Mouse (Mus musculus) spleen, postnatal 14 days (tissue): ENCODE measurements around the gene Haus4.

ENCODE experiments used
- DNase-seq, 2 experiments: peaks; one replicate each; pipeline ENCODE4 v3.0.0; 2021 to 2022; ENCODE audit warnings: low spot score in 2 of 2

Haus4 gene

DNA sequence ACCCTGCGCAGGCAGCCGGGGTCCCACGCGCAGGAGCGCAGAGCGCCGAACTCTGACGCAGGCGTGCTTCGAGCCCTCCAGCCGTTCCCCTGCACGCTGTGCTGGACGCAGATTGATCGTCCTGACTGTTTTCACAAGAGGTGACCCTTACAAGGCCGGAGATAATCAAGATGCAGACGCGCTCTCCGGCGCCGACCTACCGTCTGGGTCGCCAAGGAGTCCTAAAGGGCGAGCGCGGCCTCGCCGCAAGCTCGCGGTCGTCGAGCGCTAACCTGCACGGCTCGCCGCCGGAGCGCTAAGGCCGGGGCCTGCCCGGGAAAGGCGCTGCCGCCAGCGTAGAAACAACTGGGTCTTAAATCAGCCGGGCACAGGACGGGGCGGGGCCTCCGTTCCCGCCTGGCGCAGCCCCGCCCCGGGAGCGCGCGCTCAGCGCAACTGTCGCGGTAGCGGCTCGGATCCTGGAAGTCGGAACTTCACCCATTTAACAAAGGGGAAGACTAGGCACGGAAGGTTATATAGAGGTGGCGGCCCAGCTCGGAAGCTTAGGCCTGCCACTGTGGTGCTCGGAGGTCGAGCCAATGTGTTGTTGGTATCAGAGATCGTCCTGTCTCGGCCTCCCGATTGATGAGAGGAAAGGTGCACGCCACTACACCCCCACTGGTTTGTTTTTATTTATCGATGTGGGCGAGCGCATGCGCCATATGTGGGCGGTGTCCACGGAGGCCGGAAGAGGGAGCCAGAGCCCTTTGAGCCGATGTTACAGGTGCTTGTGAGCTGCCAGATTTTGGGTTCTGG, at the start of gene Haus4:
Gene Haus4 (minus strand): TSS at position 642 of the 795 bp plus-strand sequence.
- DNase-seq = peak; percentile 72 to 75

DNA sequence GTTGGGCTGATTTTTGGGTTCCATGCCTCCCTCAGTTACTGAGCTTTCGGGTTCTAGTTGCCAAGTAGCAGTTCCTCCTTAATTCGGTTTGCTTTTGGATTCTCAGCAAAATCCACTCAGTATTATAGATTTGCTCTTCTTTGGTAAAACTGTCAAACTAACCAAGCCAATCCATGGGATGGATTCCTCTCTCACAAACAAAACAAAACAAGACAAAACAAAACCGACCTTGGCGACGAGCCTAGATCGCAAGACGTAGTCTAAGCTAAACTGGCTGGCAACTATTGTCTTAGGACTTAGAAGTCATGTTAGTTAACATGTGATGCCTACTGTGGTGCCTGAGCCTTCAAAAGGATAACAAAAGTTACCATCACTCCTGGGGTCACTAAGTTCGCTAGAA, 49.3 kb upstream of the Haus4 start:
- no peak for DNase-seq

- peak; percentile 90 to 92 for DNase-seq
These were observed 48.7 kb upstream of the Haus4 start for GRCm38 (mm10) chr14:54603038-54603654.

DNA sequence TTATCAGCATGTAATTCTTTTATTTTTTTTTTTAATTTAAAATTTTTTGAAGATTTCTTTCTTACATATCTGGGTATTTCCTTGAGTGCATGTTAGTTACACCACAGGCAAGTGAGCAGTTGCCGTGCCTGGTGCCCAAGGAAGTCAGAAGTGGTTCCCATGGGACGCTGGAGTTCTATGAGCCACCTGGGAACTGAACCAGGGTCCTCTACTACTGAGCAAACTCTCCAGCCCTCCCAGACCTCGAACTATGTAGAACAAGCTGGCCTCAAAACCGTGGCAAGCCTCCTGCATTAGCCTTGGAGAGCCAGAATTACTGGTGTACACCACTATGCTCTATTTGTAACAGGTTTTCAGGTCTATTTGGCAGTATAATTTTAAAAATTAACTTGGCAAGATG, 48.2 kb upstream of the Haus4 start:
- peak in 1 of 2 experiments; percentile 11 for DNase-seq

DNA sequence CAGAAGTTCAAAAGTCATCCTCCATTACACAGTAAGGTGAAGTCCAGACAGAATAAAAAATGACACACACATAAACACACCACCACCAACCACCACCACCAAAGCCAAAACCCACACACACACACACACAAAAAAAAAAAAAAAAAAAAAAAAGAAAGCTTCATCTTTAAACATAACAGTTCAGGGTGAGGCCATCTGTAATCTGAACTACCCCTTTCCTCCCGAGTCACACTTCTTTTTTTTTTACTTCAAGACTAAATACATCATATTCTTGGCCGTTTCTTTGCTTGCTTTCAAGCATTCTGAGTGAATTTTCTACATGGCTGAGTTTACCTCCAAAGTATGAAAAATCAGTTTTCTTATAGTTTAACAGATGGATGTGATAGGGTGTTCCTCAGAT, 47.2 kb upstream of the Haus4 start:
- no peak for DNase-seq

DNA sequence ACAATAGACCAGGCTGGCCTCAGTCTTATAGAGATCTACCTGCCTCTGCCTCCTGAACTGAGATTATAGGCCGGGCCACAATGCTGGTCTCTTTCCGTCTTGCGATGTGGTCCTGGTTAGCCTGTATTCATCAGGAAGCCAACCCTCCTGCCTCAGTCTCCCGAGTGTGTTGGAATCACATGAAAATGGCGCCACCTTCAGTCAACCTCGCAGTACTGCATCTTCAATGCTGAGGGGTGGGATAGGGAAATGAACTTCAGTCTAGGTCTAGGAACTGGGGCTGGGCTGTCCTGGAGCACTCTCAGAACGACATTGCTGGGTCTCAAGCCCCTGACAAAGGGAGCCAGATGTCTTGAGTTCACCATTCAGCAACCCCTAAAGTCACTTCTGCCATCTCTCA, 42.7 kb upstream of the Haus4 start:
- no peak for DNase-seq

- no peak for DNase-seq
These were observed 40.4 kb upstream of the Haus4 start for GRCm38 (mm10) chr14:54594631-54595414.

GRCm38 (mm10) chr14:54594055-54594454, 39.6 kb upstream of the Haus4 start:
- DNase-seq = no peak

GRCm38 (mm10) chr14:54592319-54592934, 38.0 kb upstream of the Haus4 start:
- no peak for DNase-seq

DNA sequence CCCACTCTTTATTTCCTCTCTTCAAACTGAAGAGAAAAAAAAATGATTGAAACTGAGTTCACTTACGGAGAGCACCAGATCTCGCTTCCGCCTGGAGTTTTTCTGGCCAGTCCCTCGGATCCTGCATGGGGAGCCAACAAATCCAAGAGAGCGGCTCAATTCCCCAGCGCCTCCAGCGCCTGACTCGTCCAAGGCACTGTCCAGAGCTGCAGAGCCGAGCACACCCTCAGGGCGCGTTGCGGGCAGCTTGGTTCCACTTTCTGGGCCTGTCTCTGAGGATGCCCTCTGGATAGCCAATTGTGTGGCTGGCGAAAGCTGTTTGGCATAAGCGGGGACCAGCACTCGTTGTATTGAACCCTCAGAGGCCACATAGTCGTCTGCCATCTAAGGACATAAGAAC, 36.6 kb upstream of the Haus4 start:
- DNase-seq = no peak

DNA sequence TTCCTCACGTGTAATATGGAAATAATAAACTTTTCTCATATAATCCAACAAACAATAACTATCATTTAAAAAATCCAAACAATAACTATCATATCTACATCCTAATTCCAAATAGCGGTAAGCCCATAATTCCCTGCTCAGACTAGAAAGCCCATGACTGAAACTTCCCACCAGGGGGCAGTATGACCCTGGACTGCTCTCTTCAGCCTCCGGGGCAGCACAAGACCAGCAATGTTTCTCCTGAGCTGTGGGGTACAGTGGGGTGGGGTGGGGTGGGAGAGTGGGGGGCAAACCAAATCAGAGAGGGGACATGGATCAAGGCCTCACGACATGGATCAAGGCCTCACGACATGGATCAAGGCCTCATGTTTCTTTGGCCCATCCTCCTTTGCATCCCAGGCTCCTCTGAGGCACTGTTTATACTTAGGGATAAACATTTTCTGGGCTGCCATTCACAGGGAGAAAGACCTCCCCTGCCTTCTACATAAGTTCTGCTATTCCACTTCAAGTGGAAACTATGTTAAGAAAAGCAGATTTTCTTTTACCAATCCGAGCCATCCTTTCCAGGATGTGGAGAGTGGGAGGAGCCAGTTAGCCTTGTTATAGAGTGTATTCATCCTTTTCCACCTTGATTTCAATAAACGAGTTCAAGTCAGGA, 29.4 kb upstream of the Haus4 start:
- DNase-seq = peak in 1 of 2 experiments; percentile 50

DNA sequence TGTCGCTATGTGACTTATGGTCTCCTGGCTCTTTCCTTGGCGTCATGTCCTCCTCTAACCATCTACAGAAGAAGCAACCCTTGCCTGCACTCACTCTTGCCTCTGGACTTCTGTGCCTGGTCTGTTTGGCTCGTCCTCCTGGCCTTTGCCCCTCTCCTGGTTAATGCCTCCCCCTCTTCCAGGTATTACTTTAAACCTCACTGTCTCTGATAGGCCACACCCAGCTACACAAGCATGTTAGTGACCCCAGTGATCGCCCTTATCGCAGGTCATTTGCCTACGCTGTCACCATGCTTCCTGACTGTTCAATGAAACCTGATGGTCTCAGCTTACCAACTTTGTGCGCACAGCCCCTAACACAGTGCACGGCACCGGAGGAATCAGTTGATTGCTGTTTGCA, 28.1 kb upstream of the Haus4 start:
- no peak for DNase-seq

- DNase-seq = no peak
These were observed 25.2 kb upstream of the Haus4 start for GRCm38 (mm10) chr14:54579638-54580037.

GRCm38 (mm10) chr14:54578063-54578462, 23.6 kb upstream of the Haus4 start:
- DNase-seq = no peak

DNA sequence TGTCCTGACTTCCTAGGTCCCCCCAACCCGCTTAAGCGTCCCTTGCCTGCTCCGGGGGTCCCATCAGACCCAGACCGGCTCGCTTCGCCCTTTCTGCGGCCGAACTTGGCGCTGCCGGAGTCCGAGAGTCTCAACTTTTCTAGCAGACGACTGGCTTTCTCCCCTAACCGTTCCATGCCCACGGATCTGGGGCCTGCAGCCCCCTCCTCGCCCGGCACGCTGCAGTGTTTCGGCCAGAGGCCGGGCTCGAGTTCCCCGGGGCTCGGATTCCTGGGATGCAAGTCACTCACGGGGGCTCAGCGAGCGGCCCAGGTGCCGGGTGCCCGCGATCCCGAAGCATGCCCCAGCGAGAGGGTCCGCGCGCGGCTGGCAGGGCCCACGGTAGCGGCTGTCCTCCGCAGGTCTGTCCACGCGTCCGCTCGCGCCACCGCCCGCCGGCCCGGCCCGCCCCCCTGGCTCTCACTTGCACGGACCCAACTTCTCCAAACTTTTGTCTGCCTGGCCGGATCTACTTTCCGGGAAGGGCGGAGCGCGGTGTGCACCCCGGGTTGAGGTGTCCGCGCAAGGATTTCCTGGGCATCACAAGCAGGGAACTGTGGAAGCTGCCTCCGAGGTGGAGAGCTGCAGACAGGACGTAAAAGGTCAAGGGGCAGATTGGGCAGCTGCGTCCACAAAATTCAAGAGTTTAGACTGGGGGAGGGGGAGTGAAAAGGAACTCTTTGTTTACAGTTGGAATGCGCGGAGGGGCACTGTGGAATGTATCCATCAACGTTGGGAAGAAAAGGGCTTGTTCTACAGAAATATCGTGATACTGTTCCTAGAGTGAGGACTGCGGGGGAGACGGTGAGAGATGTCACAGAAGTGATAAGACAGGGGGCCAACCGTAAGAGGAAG, 22.9 kb upstream of the Haus4 start, which contains the start of gene Ajuba:
Gene Ajuba (minus strand): TSS at position 470 of the 894 bp plus-strand sequence.
- peak; percentile 20 to 29 for DNase-seq

DNA sequence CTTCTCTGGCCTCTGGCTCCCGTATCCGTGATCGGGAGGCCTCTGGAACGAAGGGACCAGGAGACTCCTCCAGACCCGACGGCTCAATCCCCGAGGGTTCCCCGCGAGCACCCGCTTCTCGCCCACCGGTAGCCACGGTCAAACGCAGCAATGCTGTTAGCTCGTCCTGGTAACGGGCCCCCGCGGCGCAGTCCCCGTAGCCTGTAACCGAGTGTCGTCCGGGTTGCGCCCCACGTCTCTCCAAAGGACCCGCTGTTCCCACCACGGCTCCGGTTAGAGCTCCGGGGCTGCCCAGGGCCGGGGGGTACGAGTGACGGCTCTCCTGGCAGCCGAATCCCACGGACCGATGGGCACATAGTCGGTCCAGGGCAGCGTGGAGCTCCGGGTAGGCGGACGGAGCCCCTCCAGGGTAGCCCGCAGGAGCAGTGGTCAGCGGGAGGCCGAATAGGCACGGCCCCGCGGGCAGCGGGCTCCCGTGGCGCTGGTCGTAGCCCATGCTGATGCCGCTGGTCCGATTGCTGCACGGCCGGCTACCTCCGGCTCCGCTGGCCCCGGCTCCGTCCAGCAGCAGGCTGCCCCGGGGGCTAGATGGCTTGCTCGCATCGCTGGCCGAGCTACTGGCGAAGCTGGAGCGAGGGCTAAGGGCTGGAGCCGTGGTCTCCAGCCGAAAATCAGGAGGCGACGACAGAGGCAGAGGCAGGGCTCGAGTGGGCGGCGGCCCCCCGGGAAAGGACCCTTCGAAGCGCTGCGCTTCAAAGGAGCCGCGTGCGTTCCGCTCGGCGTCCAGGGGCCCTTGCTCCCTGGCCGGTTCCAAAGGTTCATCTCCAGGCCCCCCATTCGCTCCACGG, 22.0 kb upstream of the Haus4 start:
- DNase-seq = no peak

- no peak for DNase-seq
These were observed 21.2 kb upstream of the Haus4 start for GRCm38 (mm10) chr14:54575631-54576030.

- DNase-seq = no peak
These were observed 20.6 kb upstream of the Haus4 start for GRCm38 (mm10) chr14:54575031-54575430.

DNA sequence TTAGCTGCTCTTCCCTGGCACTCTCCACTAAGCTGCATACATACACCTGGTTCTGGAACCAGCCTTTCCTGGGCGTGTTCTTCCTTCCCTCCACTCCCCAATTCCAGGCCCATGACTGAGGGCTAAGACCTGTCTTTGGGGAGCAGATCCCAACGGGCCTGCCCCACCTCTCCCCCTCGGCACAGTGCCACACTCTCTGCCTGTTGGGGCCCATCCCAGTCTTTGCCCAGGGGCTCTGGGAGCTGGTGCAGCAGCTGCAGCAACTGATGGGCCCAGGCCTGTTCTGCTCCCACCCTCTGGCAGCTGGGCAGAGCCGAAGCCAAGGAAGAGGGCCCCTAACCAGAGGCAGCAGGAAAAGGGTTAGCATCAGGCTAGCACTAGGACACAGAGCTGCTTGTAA, 19.8 kb upstream of the Haus4 start:
- no peak for DNase-seq
